Mouse (Mus musculus): ENCODE measurements around the gene Agfg1. TPM values are rescaled to one million over a fixed set of nuclear protein-coding genes. Genes with fewer than 3 reads are reported as not detected.
"Not testable (repeated sequence)": the region's sequence is repeated elsewhere in the genome, so short reads cannot be mapped to it uniquely, and the experiment has no call there.

The Agfg1 gene
- polyA plus RNA-seq, 1 experiment from 2014 or later = 21.6 TPM

GRCm38 (mm10) chr1:82905886-82906285, 66.6 kb downstream of the Agfg1 start:
- Histone ChIP-seq H3K4me1 (ENCODE audit: control insufficient read depth, insufficient read depth, low read length) (no peaks in the 10 kb centered on the region), H3K9me3 (replicated peaks; ENCODE audit: control insufficient read depth, low read length) (no peaks in the 10 kb centered on the region), H3K4me2 (ENCODE audit: low read depth, low read length) (no peak overlapping the region), H3K9ac (ENCODE audit: low read length) (no peak overlapping the region), H3K4me3 (replicated peaks; ENCODE audit: low read length) (no peak overlapping the region), H3K27me3 (ENCODE audit: control insufficient read depth, insufficient read depth, low read length) (no peaks in the 10 kb centered on the region), H3K27ac (ENCODE audit: low read length) (no peak overlapping the region), H3K36me3 (ENCODE audit: control insufficient read depth, insufficient read depth, low read length) (0 out of 2 replicates have a peak, but pooled peaks cover 5% of the 10 kb centered on the region)
- 69% methylated on average over 3 of the region's 3 CpGs for WGBS
- ATAC-seq (ENCODE audit: insufficient read depth, low FRiP score) = no peak

- ATAC-seq (ENCODE audit: insufficient read depth, low FRiP score) = no peak
- Histone ChIP-seq H3K9ac (ENCODE audit: low read length) (no peak within 1 kb of the TSS), H3K4me2 (ENCODE audit: low read depth, low read length) (no peak within 1 kb of the TSS), H3K27ac (ENCODE audit: low read length) (no peak within 1 kb of the TSS), H3K36me3 (ENCODE audit: control insufficient read depth, insufficient read depth, low read length) (no peaks in the 10 kb centered on the region), H3K4me3 (replicated peaks; ENCODE audit: low read length) (no peak within 1 kb of the TSS), H3K9me3 (replicated peaks; ENCODE audit: control insufficient read depth, low read length) (no peaks in the 10 kb centered on the region), H3K27me3 (ENCODE audit: control insufficient read depth, insufficient read depth, low read length) (no peaks in the 10 kb centered on the region), H3K4me1 (ENCODE audit: control insufficient read depth, insufficient read depth, low read length) (no peaks in the 10 kb centered on the region)
- WGBS = 80% methylated on average over 3 of the region's 3 CpGs
Observed at GRCm38 (mm10) chr1:82913025-82913424, 73.7 kb downstream of the Agfg1 start, which contains the start of gene A030005L19Rik. A030005L19Rik (plus strand) TSS chr1:82913325.

GRCm38 (mm10) chr1:82913434-82913833, 74.2 kb downstream of the Agfg1 start:
- not testable (repeated sequence) for H3K9me3 ChIP-seq (replicated peaks; ENCODE audit: control insufficient read depth, low read length); H3K27me3 ChIP-seq (ENCODE audit: control insufficient read depth, insufficient read depth, low read length); H3K27ac ChIP-seq (ENCODE audit: low read length); H3K36me3 ChIP-seq (ENCODE audit: control insufficient read depth, insufficient read depth, low read length); H3K4me3 ChIP-seq (replicated peaks; ENCODE audit: low read length); H3K4me2 ChIP-seq (ENCODE audit: low read depth, low read length); ATAC-seq (ENCODE audit: insufficient read depth, low FRiP score); H3K9ac ChIP-seq (ENCODE audit: low read length); H3K4me1 ChIP-seq (ENCODE audit: control insufficient read depth, insufficient read depth, low read length)
- 89% methylated on average over 5 of the region's 5 CpGs for WGBS

GRCm38 (mm10) chr1:82924650-82925049, 85.4 kb downstream of the Agfg1 start, which contains the start of gene A030014E15Rik:
A030014E15Rik (plus strand) TSS chr1:82924917.
- no peak for ATAC-seq (ENCODE audit: insufficient read depth, low FRiP score)
- WGBS = 76% methylated on average over 6 of the region's 6 CpGs
- no peak within 1 kb of the TSS for H3K4me2 ChIP-seq (ENCODE audit: low read depth, low read length)

GRCm38 (mm10) chr1:82930558-82930957, 91.3 kb downstream of the Agfg1 start:
- H3K27ac ChIP-seq (ENCODE audit: low read length); H3K4me3 ChIP-seq (replicated peaks; ENCODE audit: low read length); H3K36me3 ChIP-seq (ENCODE audit: control insufficient read depth, insufficient read depth, low read length); ATAC-seq (ENCODE audit: insufficient read depth, low FRiP score); H3K27me3 ChIP-seq (ENCODE audit: control insufficient read depth, insufficient read depth, low read length); H3K4me1 ChIP-seq (ENCODE audit: control insufficient read depth, insufficient read depth, low read length); H3K9me3 ChIP-seq (replicated peaks; ENCODE audit: control insufficient read depth, low read length); H3K4me2 ChIP-seq (ENCODE audit: low read depth, low read length); H3K9ac ChIP-seq (ENCODE audit: low read length): not testable (repeated sequence)
- WGBS = 86% methylated on average over 2 of the region's 3 CpGs

More at GRCm38 (mm10) chr1:82924650-82925049, 85.4 kb downstream of the Agfg1 start, which contains the start of gene A030014E15Rik:
- no peak within 1 kb of the TSS for H3K27ac ChIP-seq (ENCODE audit: low read length)
- H3K9ac ChIP-seq (ENCODE audit: low read length) = no peak within 1 kb of the TSS
- H3K27me3 ChIP-seq (ENCODE audit: control insufficient read depth, insufficient read depth, low read length) = no peaks in the 10 kb centered on the region
- no peaks in the 10 kb centered on the region for H3K9me3 ChIP-seq (replicated peaks; ENCODE audit: control insufficient read depth, low read length)
- H3K4me1 ChIP-seq (ENCODE audit: control insufficient read depth, insufficient read depth, low read length) = no peaks in the 10 kb centered on the region
- H3K36me3 ChIP-seq (ENCODE audit: control insufficient read depth, insufficient read depth, low read length) = no peaks in the 10 kb centered on the region
- H3K4me3 ChIP-seq (replicated peaks; ENCODE audit: low read length) = no peak within 1 kb of the TSS

GRCm38 (mm10) chr1:82931326-82931725, 92.0 kb downstream of the Agfg1 start, which contains the start of gene Gm6217:
Gm6217 (minus strand) TSS chr1:82931399.
- ATAC-seq (ENCODE audit: insufficient read depth, low FRiP score); H3K9me3 ChIP-seq (replicated peaks; ENCODE audit: control insufficient read depth, low read length); H3K27me3 ChIP-seq (ENCODE audit: control insufficient read depth, insufficient read depth, low read length); H3K9ac ChIP-seq (ENCODE audit: low read length); H3K4me1 ChIP-seq (ENCODE audit: control insufficient read depth, insufficient read depth, low read length); H3K27ac ChIP-seq (ENCODE audit: low read length); H3K4me3 ChIP-seq (replicated peaks; ENCODE audit: low read length); H3K4me2 ChIP-seq (ENCODE audit: low read depth, low read length); H3K36me3 ChIP-seq (ENCODE audit: control insufficient read depth, insufficient read depth, low read length): not testable (repeated sequence)
- no CpG with 5 or more reads among the region's 6 CpGs for WGBS

- H3K4me2 ChIP-seq (ENCODE audit: low read depth, low read length) = no peak overlapping the region
- no peaks in the 10 kb centered on the region for H3K36me3 ChIP-seq (ENCODE audit: control insufficient read depth, insufficient read depth, low read length)
- WGBS = 93% methylated on average over 5 of the region's 5 CpGs
- H3K4me3 ChIP-seq (replicated peaks; ENCODE audit: low read length) = no peak overlapping the region
- H3K27ac ChIP-seq (ENCODE audit: low read length) = no peak overlapping the region
- H3K9ac ChIP-seq (ENCODE audit: low read length) = no peak overlapping the region
- H3K27me3 ChIP-seq (ENCODE audit: control insufficient read depth, insufficient read depth, low read length) = no peaks in the 10 kb centered on the region
- H3K9me3 ChIP-seq (replicated peaks; ENCODE audit: control insufficient read depth, low read length) = no peaks in the 10 kb centered on the region
- no peak for ATAC-seq (ENCODE audit: insufficient read depth, low FRiP score)
- H3K4me1 ChIP-seq (ENCODE audit: control insufficient read depth, insufficient read depth, low read length) = no peaks in the 10 kb centered on the region
Observed at GRCm38 (mm10) chr1:82938666-82939065, 99.4 kb downstream of the Agfg1 start.

GRCm38 (mm10) chr1:82942505-82942904, 103.2 kb downstream of the Agfg1 start:
- not testable (repeated sequence) for H3K36me3 ChIP-seq (ENCODE audit: control insufficient read depth, insufficient read depth, low read length); H3K4me2 ChIP-seq (ENCODE audit: low read depth, low read length); H3K9me3 ChIP-seq (replicated peaks; ENCODE audit: control insufficient read depth, low read length); H3K4me3 ChIP-seq (replicated peaks; ENCODE audit: low read length); H3K4me1 ChIP-seq (ENCODE audit: control insufficient read depth, insufficient read depth, low read length); H3K9ac ChIP-seq (ENCODE audit: low read length); ATAC-seq (ENCODE audit: insufficient read depth, low FRiP score); H3K27me3 ChIP-seq (ENCODE audit: control insufficient read depth, insufficient read depth, low read length); H3K27ac ChIP-seq (ENCODE audit: low read length)
- 70% methylated on average over 2 of the region's 2 CpGs for WGBS

- not testable (repeated sequence) for ATAC-seq (ENCODE audit: insufficient read depth, low FRiP score)
- WGBS = no CpG with 5 or more reads among the region's 6 CpGs
Observed at GRCm38 (mm10) chr1:82943295-82943694, 104.0 kb downstream of the Agfg1 start, which contains the start of gene A030003K21Rik. A030003K21Rik (minus strand) TSS chr1:82943388.

More at GRCm38 (mm10) chr1:82943295-82943694, 104.0 kb downstream of the Agfg1 start, which contains the start of gene A030003K21Rik:
- not testable (repeated sequence) for H3K4me3 ChIP-seq (replicated peaks; ENCODE audit: low read length); H3K36me3 ChIP-seq (ENCODE audit: control insufficient read depth, insufficient read depth, low read length); H3K9me3 ChIP-seq (replicated peaks; ENCODE audit: control insufficient read depth, low read length); H3K27me3 ChIP-seq (ENCODE audit: control insufficient read depth, insufficient read depth, low read length); H3K4me2 ChIP-seq (ENCODE audit: low read depth, low read length); H3K4me1 ChIP-seq (ENCODE audit: control insufficient read depth, insufficient read depth, low read length); H3K27ac ChIP-seq (ENCODE audit: low read length); H3K9ac ChIP-seq (ENCODE audit: low read length)
